Mouse (Mus musculus) midbrain, embryonic 11.5 days (tissue): ENCODE measurements at regions not wholly inside any gene's neighbourhood (a gene's known extent, or its start where the extent isn't known, plus 50 kb on each side); places are given as distances from the start of the nearest gene placed in this dataset.

Experiments used
- ATAC-seq: fragments of 200-750 bp; cut with Nextera tagmentation; 2 replicates; pipeline ENCODE4 v1.8.0; 2017; ENCODE audit warnings: moderate TSS enrichment, moderate library complexity; ENCODE audit not compliant: low FRiP score
- DNase-seq: peaks from one replicate; pipeline ENCODE4 v3.0.0; 2015; ENCODE audit warnings: low spot score; ENCODE audit errors: missing footprints
- H3K27ac ChIP-seq: fragments of 300-500 bp; sonication (generic); 2 replicates; pipeline ENCODE4 v1.5.1; 2014; ENCODE audit warnings: low read depth, low read length
- H3K27me3 ChIP-seq: fragments of 300-500 bp; sonication (generic); 2 replicates; pipeline ENCODE4 v1.6.1; 2014; ENCODE audit warnings: mild to moderate bottlenecking, low read length, moderate library complexity, mixed read lengths; ENCODE audit not compliant: control insufficient read depth, insufficient read depth
- H3K36me3 ChIP-seq: fragments of 300-500 bp; sonication (generic); 2 replicates; pipeline ENCODE4 v1.6.1; 2014; ENCODE audit warnings: mild to moderate bottlenecking, low read length, moderate library complexity, mixed read lengths; ENCODE audit not compliant: control insufficient read depth, insufficient read depth
- H3K4me1 ChIP-seq: fragments of 300-500 bp; sonication (generic); 2 replicates; pipeline ENCODE4 v1.6.1; 2014; ENCODE audit warnings: low read length; ENCODE audit not compliant: control insufficient read depth, insufficient read depth
- H3K4me2 ChIP-seq: fragments of 300-500 bp; sonication (generic); 2 replicates; pipeline ENCODE4 v1.6.1; 2014; ENCODE audit warnings: mild to moderate bottlenecking, moderate library complexity
- H3K4me3 ChIP-seq: fragments of 300-500 bp; sonication (generic); 2 replicates; pipeline ENCODE4 v1.5.1; 2014; ENCODE audit warnings: low read depth, low read length
- H3K9ac ChIP-seq: fragments of 300-500 bp; sonication (generic); 2 replicates; pipeline ENCODE4 v1.6.1; 2014; ENCODE audit warnings: low read length
- H3K9me3 ChIP-seq: fragments of 300-500 bp; sonication (generic); 2 replicates; pipeline ENCODE4 v1.6.1; 2016; ENCODE audit warnings: low read length; ENCODE audit not compliant: control insufficient read depth
- WGBS: fragments of 180-500 bp; shearing (Covaris S2); extraction: QIAGEN DNeasy Blood & Tissue Kit; methylation state at CpG from one replicate; pipeline ENCODE4 v1.1.7; 2014; 5-methylcytosine and 5-hydroxymethylcytosine counted together

- Histone ChIP-seq H3K27ac (no peak overlapping the region), H3K36me3 (no peaks in the 10 kb centered on the region), H3K4me1 (no peaks in the 10 kb centered on the region), H3K9ac (no peak overlapping the region), H3K27me3 (no peaks in the 10 kb centered on the region), H3K4me2 (no peak overlapping the region), H3K4me3 (no peak overlapping the region), H3K9me3 (no peaks in the 10 kb centered on the region)
- ATAC-seq (no peak), DNase-seq (no peak)
- 74% methylated on average over 1 of the region's 1 CpGs for WGBS
Measured at GRCm38 (mm10) chr4:89937673-89938072, 258.4 kb downstream of the Dmrta1 start.

DNA sequence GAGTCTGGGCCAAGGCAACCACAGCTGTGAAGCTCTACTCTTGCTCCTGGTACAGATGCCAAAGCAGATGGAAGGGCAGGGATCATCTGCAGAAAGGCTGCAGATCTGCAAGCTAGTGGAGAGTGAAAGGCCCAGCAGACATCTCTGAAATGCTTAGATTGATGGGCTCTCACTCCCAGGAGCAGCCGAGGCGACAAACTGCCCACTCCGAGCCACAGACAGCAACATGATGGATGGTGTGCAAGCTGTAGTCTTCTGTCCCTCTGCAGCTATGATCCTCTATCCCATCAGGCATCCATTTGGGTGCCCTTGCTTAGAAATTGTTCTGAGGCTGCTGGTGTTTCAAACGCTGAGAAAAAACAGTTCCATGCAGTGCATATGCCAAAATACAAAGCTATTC, 262.1 kb downstream of the Dmrta1 start:
- Histone ChIP-seq H3K27ac (no peak overlapping the region), H3K36me3 (no peaks in the 10 kb centered on the region)

DNA sequence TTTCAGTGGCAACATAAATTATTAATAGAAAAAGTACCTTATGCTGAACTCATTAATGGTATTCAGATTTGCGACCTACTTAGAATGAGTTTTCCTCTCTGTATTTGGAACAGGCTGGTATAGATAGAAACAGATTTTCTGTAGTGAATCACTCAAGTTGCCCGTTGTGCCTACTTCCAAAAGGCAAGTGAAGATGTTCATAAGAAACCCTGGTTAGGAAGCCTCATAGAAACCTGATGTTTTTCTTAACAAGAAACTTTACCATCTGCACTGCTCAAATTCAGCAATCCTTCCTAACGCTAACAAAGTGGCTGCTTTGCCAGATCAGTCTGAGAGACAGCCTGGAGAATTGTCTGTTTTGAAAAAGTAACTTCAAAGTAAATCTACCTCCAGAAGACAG, 242.5 kb upstream of the Zfp352 start:
- Histone ChIP-seq H3K9ac (no peak overlapping the region), H3K27ac (no peak overlapping the region), H3K27me3 (no peaks in the 10 kb centered on the region), H3K4me3 (no peak overlapping the region), H3K4me1 (no peaks in the 10 kb centered on the region), H3K36me3 (no peaks in the 10 kb centered on the region), H3K4me2 (no peak overlapping the region), H3K9me3 (no peaks in the 10 kb centered on the region)
- ATAC-seq, result no peak
- WGBS, result 88% methylated on average over 3 of the region's 3 CpGs
- no peak for DNase-seq

More for the DNA sequence above, 262.1 kb downstream of the Dmrta1 start:
- Histone ChIP-seq H3K4me2 (no peak overlapping the region), H3K27me3 (no peaks in the 10 kb centered on the region), H3K9me3 (no peaks in the 10 kb centered on the region), H3K9ac (no peak overlapping the region), H3K4me1 (no peaks in the 10 kb centered on the region), H3K4me3 (no peak overlapping the region)
- ATAC-seq (no peak), DNase-seq (no peak)
- 83% methylated on average over 4 of the region's 4 CpGs for WGBS

DNA sequence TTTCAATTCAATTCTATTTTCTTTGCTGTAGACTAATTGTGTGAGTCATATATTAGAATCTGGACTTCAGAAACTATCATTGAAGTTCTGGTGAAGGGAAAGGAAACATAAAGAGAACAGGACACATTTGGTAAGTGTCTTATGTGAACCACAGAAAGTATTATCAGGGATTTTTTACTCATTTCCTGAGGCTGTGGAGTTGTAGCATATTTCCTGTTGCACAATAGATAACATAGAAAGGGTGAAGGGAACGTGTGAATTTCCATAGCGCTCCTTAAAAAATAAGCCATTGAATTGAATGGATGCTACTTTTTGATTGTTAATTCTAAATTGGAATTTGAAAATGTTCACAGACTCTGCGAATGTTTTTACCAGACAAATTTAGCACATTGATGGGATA, 215.2 kb upstream of the Zfp352 start:
- WGBS, result 86% methylated on average over 3 of the region's 3 CpGs

GRCm38 (mm10) chr4:90003898-90004297, 214.7 kb upstream of the Zfp352 start:
- H3K4me1 ChIP-seq, result no peaks in the 10 kb centered on the region
- H3K27me3 ChIP-seq, result no peaks in the 10 kb centered on the region
- DNase-seq (no peak), ATAC-seq (no peak)
- H3K4me3 ChIP-seq, result no peak overlapping the region
- H3K27ac ChIP-seq, result no peak overlapping the region
- no peak overlapping the region for H3K4me2 ChIP-seq
- no peaks in the 10 kb centered on the region for H3K9me3 ChIP-seq
- no peak overlapping the region for H3K9ac ChIP-seq
- 85% methylated on average over 1 of the region's 1 CpGs for WGBS
- no peaks in the 10 kb centered on the region for H3K36me3 ChIP-seq

More for the DNA sequence above, 215.2 kb upstream of the Zfp352 start:
- Histone ChIP-seq H3K36me3 (no peaks in the 10 kb centered on the region), H3K4me2 (no peak overlapping the region), H3K27ac (no peak overlapping the region), H3K4me3 (no peak overlapping the region), H3K4me1 (no peaks in the 10 kb centered on the region), H3K27me3 (no peaks in the 10 kb centered on the region), H3K9ac (no peak overlapping the region), H3K9me3 (no peaks in the 10 kb centered on the region)
- ATAC-seq, result no peak
- no peak for DNase-seq

- WGBS, result 88% methylated on average over 1 of the region's 1 CpGs
- DNase-seq (no peak), ATAC-seq (no peak)
- H3K36me3 ChIP-seq, result no peaks in the 10 kb centered on the region
- H3K4me1 ChIP-seq, result no peaks in the 10 kb centered on the region
- no peaks in the 10 kb centered on the region for H3K9me3 ChIP-seq
- no peak overlapping the region for H3K9ac ChIP-seq
- no peak overlapping the region for H3K4me2 ChIP-seq
- H3K27me3 ChIP-seq, result no peaks in the 10 kb centered on the region
- no peak overlapping the region for H3K27ac ChIP-seq
- no peak overlapping the region for H3K4me3 ChIP-seq
Measured at GRCm38 (mm10) chr4:90012723-90013122, 205.9 kb upstream of the Zfp352 start.

DNA sequence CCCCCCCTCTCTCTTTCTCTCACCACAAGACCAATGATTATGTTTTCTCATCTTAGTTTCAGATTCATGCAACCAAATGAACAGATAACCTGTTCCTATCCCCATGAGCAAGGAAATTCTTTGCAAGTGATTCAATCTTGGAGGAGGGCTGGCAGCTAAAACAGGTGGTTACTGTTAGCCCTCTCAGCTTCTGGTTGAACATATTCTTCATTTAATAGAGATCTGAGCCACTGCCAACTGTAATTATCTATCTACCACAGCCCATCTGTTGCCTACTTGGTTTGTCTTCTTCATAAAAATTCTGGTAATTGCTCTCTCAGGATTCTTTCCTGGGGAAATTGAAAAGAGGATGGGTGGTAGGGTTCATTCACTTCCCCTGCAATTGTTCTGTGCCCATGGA, 204.4 kb upstream of the Zfp352 start:
- no peaks in the 10 kb centered on the region for H3K27me3 ChIP-seq
- no peak overlapping the region for H3K27ac ChIP-seq
- H3K4me3 ChIP-seq, result no peak overlapping the region
- H3K36me3 ChIP-seq, result no peaks in the 10 kb centered on the region
- ATAC-seq, result no peak
- no peak for DNase-seq
- H3K4me2 ChIP-seq, result no peak overlapping the region
- no peak overlapping the region for H3K9ac ChIP-seq
- no peaks in the 10 kb centered on the region for H3K9me3 ChIP-seq
- H3K4me1 ChIP-seq, result no peaks in the 10 kb centered on the region
